Mouse (Mus musculus) CH12.LX (cell line): ENCODE results near the gene Zfp790. TPM values are rescaled to one million over a fixed set of nuclear protein-coding genes. Genes with fewer than 3 reads are reported as not detected.
A peak's percentile ranks its signal among the peaks of the same experiment; 100 is the strongest.

Source experiments
- DNase-seq: peaks from one replicate; pipeline ENCODE4 v3.0.0-alpha.2; 2013; ENCODE audit errors: extremely low read depth
- H3K27ac ChIP-seq: 2 replicates; pipeline ENCODE4 v1.5.1; 2012; ENCODE audit warnings: low read depth, mild to moderate bottlenecking, control low read depth, moderate library complexity; ENCODE audit not compliant: insufficient read depth
- H3K27me3 ChIP-seq: replicated peaks from 2 replicates; pipeline ENCODE3; 2012; ENCODE audit warnings: inconsistent platforms
- H3K36me3 ChIP-seq, 2 experiments: replicated peaks in 1 of 2; 2 replicates each; pipeline versions ENCODE3 to v1.6.1; 2012; ENCODE audit warnings: inconsistent platforms in 1 of 2, low read length in 1 of 2, mild to moderate bottlenecking in 1 of 2, mixed read lengths in 1 of 2, moderate library complexity in 1 of 2; ENCODE audit not compliant: control insufficient read depth in 1 of 2, insufficient read depth in 1 of 2
- H3K4me1 ChIP-seq, 2 experiments: 2 replicates each; pipeline ENCODE4 v1.6.1; 2012; ENCODE audit warnings: inconsistent platforms in 1 of 2, moderate library complexity in 1 of 2; ENCODE audit not compliant: insufficient read depth in 2 of 2, control insufficient read depth in 1 of 2
- H3K4me2 ChIP-seq: 2 replicates; pipeline ENCODE4 v1.6.1; 2012; ENCODE audit warnings: low read depth, mild to moderate bottlenecking, control low read depth; ENCODE audit not compliant: poor library complexity, insufficient read depth, severe bottlenecking
- H3K4me3 ChIP-seq, 3 experiments: fragments of 150-350 bp in 1 of 3; sonication (generic) in 1 of 3; replicated peaks in 1 of 3; 2 replicates each; pipeline versions ENCODE3 to v1.5.1; 2011 to 2012; ENCODE audit warnings: low read depth in 2 of 3, low read length in 2 of 3, mild to moderate bottlenecking in 2 of 3, moderate library complexity in 2 of 3, control low read depth in 1 of 3, improper control_type of control experiment in 1 of 3, inconsistent platforms in 1 of 3, mixed read lengths in 1 of 3; ENCODE audit not compliant: poor library complexity in 1 of 3
- H3K79me2 ChIP-seq: replicated peaks from 2 replicates; pipeline ENCODE4 v1.6.1; 2012; ENCODE audit warnings: mild to moderate bottlenecking, moderate library complexity; ENCODE audit not compliant: control insufficient read depth, poor library complexity, insufficient read depth, severe bottlenecking; ENCODE audit errors: extremely low read depth
- H3K9ac ChIP-seq: 2 replicates; pipeline ENCODE4 v1.6.1; 2012; ENCODE audit warnings: low read depth, mild to moderate bottlenecking, control low read depth, moderate library complexity; ENCODE audit not compliant: insufficient read depth
- H3K9me3 ChIP-seq: replicated peaks from 2 replicates; pipeline ENCODE3; 2012; ENCODE audit warnings: low read length, inconsistent platforms, mixed read lengths
- CHD1 ChIP-seq: IDR thresholded peaks from 2 replicates; pipeline ENCODE4 v1.6.1; 2012; ENCODE audit warnings: low read depth, low read length, improper control_type of control experiment, inconsistent platforms
- CHD2 ChIP-seq: IDR thresholded peaks from 2 replicates; pipeline ENCODE4 v1.6.1; 2011; ENCODE audit warnings: low read length, improper control_type of control experiment
- CTCF ChIP-seq, 2 experiments: IDR thresholded peaks in 1 of 2; conservative IDR thresholded peaks in 1 of 2; 2 replicates each; pipeline ENCODE4 v1.5.1; 2011 to 2012; ENCODE audit warnings: low read depth in 2 of 2, low read length in 2 of 2, improper control_type of control experiment in 1 of 2, inconsistent platforms in 1 of 2, mild to moderate bottlenecking in 1 of 2, moderate library complexity in 1 of 2
- E2F4 ChIP-seq: IDR thresholded peaks from 2 replicates; pipeline ENCODE4 v1.6.1; 2011; ENCODE audit warnings: low read depth, low read length, improper control_type of control experiment; ENCODE audit not compliant: insufficient replicate concordance
- ELF1 ChIP-seq: IDR thresholded peaks from 2 replicates; pipeline ENCODE4 v1.6.1; 2014; ENCODE audit warnings: low read depth, mild to moderate bottlenecking, inconsistent platforms, low read length, improper control_type of control experiment
- EP300 ChIP-seq: IDR thresholded peaks from 2 replicates; pipeline ENCODE4 v1.6.1; 2011; ENCODE audit warnings: low read length, improper control_type of control experiment
- ETS1 ChIP-seq: conservative IDR thresholded peaks from 2 replicates; pipeline ENCODE4 v1.6.1; 2012; ENCODE audit warnings: low read depth, mild to moderate bottlenecking, inconsistent platforms, low read length, improper control_type of control experiment, moderate library complexity
- GABPA ChIP-seq: IDR thresholded peaks from 2 replicates; pipeline ENCODE4 v1.6.1; 2012; ENCODE audit warnings: low read depth, low read length, improper control_type of control experiment, inconsistent platforms; ENCODE audit not compliant: insufficient replicate concordance
- HCFC1 ChIP-seq: IDR thresholded peaks from 2 replicates; pipeline ENCODE4 v1.6.1; 2012; ENCODE audit warnings: low read depth, mild to moderate bottlenecking, inconsistent platforms, low read length, improper control_type of control experiment
- IRF4 ChIP-seq: IDR thresholded peaks from 2 replicates; pipeline ENCODE4 v1.6.1; 2014; ENCODE audit warnings: low read depth, mild to moderate bottlenecking, inconsistent platforms, low read length, improper control_type of control experiment
- JUND ChIP-seq: conservative IDR thresholded peaks from 2 replicates; pipeline ENCODE4 v1.6.1; 2011; ENCODE audit warnings: low read depth, low read length, improper control_type of control experiment
- KAT2A ChIP-seq: IDR thresholded peaks from 2 replicates; pipeline ENCODE4 v1.6.1; 2012; ENCODE audit warnings: low read length, improper control_type of control experiment, inconsistent platforms; ENCODE audit not compliant: insufficient replicate concordance
- MAFK ChIP-seq: IDR thresholded peaks from 2 replicates; pipeline ENCODE4 v1.6.1; 2011; ENCODE audit warnings: low read length, improper control_type of control experiment; ENCODE audit not compliant: insufficient replicate concordance
- MEF2A ChIP-seq: IDR thresholded peaks from 2 replicates; pipeline ENCODE4 v1.6.1; 2014; ENCODE audit warnings: low read depth, mild to moderate bottlenecking, inconsistent platforms, low read length, improper control_type of control experiment, borderline replicate concordance
- MXI1 ChIP-seq: IDR thresholded peaks from 2 replicates; pipeline ENCODE4 v1.6.1; 2011; ENCODE audit warnings: mild to moderate bottlenecking, low read depth, low read length, improper control_type of control experiment
- NELFE ChIP-seq: IDR thresholded peaks from 2 replicates; pipeline ENCODE4 v1.6.1; 2011; ENCODE audit warnings: low read depth, low read length, improper control_type of control experiment
- NRF1 ChIP-seq: IDR thresholded peaks from 2 replicates; pipeline ENCODE4 v1.6.1; 2014; ENCODE audit warnings: low read depth, mild to moderate bottlenecking, inconsistent platforms, low read length, improper control_type of control experiment, moderate library complexity
- PAX5 ChIP-seq: IDR thresholded peaks from 2 replicates; pipeline ENCODE4 v1.6.1; 2012; ENCODE audit warnings: low read length, inconsistent platforms, mixed read lengths
- POLR2A ChIP-seq: IDR thresholded peaks from 2 replicates; pipeline ENCODE4 v1.6.1; 2011; ENCODE audit warnings: low read depth, mild to moderate bottlenecking, improper control_type of control experiment, low read length
- POLR2AphosphoS2 ChIP-seq: IDR thresholded peaks from 2 replicates; pipeline ENCODE4 v1.6.1; 2011; ENCODE audit warnings: low read depth, low read length, improper control_type of control experiment
- RAD21 ChIP-seq: IDR thresholded peaks from 2 replicates; pipeline ENCODE4 v1.6.1; 2011; ENCODE audit warnings: low read depth, mild to moderate bottlenecking, low read length, improper control_type of control experiment, moderate library complexity
- SIN3A ChIP-seq: IDR thresholded peaks from 2 replicates; pipeline ENCODE4 v1.6.1; 2012; ENCODE audit warnings: low read length, improper control_type of control experiment, inconsistent platforms
- TBP ChIP-seq: conservative IDR thresholded peaks from 2 replicates; pipeline ENCODE4 v1.6.1; 2011; ENCODE audit warnings: low read depth, low read length, improper control_type of control experiment
- TCF12 ChIP-seq: IDR thresholded peaks from 2 replicates; pipeline ENCODE4 v1.6.1; 2014; ENCODE audit warnings: low read depth, mild to moderate bottlenecking, inconsistent platforms, low read length, improper control_type of control experiment
- UBTF ChIP-seq: IDR thresholded peaks from 2 replicates; pipeline ENCODE4 v1.6.1; 2012; ENCODE audit warnings: low read depth, mild to moderate bottlenecking, inconsistent platforms, low read length, improper control_type of control experiment, moderate library complexity
- USF1 ChIP-seq: IDR thresholded peaks from 2 replicates; pipeline ENCODE4 v1.6.1; 2014; ENCODE audit warnings: low read depth, mild to moderate bottlenecking, inconsistent platforms, low read length, improper control_type of control experiment
- USF2 ChIP-seq: conservative IDR thresholded peaks from 2 replicates; pipeline ENCODE4 v1.6.1; 2011; ENCODE audit warnings: low read depth, low read length, improper control_type of control experiment
- ZC3H11A ChIP-seq: IDR thresholded peaks from 2 replicates; pipeline ENCODE4 v1.6.1; 2012; ENCODE audit warnings: low read depth, mild to moderate bottlenecking, inconsistent platforms, low read length, improper control_type of control experiment
- ZNF384 ChIP-seq: IDR thresholded peaks from 2 replicates; pipeline ENCODE4 v1.6.1; 2012; ENCODE audit warnings: low read depth, low read length, improper control_type of control experiment, inconsistent platforms
- dilution Hi-C: fragments of 300-500 bp; cut with MboI; formaldehyde crosslinking; loops from 2 replicates; pipeline ENCODE4 v1.14.3; 2020; ENCODE audit warnings: low sequenced_read_pairs; ENCODE audit not compliant: extremely low pct_unique_long_range_greater_than_20kb, extremely low pct_ligation_motif_present
- in situ Hi-C: fragments of 300-500 bp; cut with MboI; formaldehyde crosslinking; loops from 3 replicates; pipeline ENCODE4 v1.14.3; 2019; ENCODE audit warnings: low sequenced_read_pairs, low pct_ligation_motif_present, low pct_unique_long_range_greater_than_20kb, mixed read lengths
- polyA plus RNA-seq: library from polyadenylated mRNA; unstranded; fragments of >175 nt; gene quantifications from 2 replicates; pipeline ENCODE4 v1.2.1, GENCODE M21; 2012; ENCODE audit warnings: low read depth; ENCODE audit not compliant: insufficient read length
- total RNA-seq, 2 experiments: library from RNA; depleted of rRNA; stranded (reverse); fragments of 300-350 nt in 1 of 2; fragments of >200 nt in 1 of 2; gene quantifications; 2 replicates each; pipeline ENCODE4 v1.2.3; 2012 to 2014

Zfp790 gene
- total and polyA plus RNA-seq, 3 experiments: 4.6 to 7.6 (median 5.8) TPM

DNA sequence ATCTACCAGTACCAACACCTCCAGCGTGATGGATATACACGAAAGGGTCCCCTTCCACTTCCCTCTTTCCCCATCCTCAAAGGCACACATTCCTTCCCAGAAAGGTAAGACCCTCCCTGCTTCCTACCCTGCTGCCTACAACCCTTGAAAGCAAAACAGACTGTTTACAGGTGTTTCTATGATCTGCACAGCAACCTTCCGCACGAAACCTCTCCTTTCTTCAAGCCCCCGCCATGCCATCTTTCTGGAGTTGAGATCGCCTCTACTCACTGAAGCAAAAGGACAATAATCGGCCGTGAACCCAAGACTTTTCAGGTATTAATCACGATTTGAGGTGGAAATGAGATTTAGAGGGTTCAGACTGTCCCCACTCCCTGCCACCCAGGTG is 36.9 kb downstream of the Zfp790 start:
- Histone ChIP-seq H3K4me2 (peak overlapping the region; percentile 89), H3K79me2 (peaks cover 15% of the 10 kb centered on the region), H3K4me3 (peak overlapping the region; percentile 69 to 93 (median 84)), H3K36me3 (peaks cover 7 to 36% of the 10 kb centered on the region in 2 experiments), H3K27ac (no peak overlapping the region), H3K27me3 (no peaks in the 10 kb centered on the region), H3K4me1 (peaks cover 0 to 5% of the 10 kb centered on the region in 2 experiments; a peak in 1 of 4 replicates), H3K9ac (peak overlapping the region; percentile 39; the same call in 1 of the 2 replicates), H3K9me3 (peaks cover 7% of the 10 kb centered on the region)
- in situ Hi-C loops (no loop called here), dilution Hi-C loops (no loop called here)
- TF ChIP-seq TBP (no peak), MAFK (no peak), USF2 (no peak), UBTF (no peak), CTCF (conservative IDR thresholded peaks at IDR 0.05 in 1 of 2, IDR thresholded peaks at IDR 0.05 in 1 of 2; ENCODE audit: low read depth in 2 of 2, low read length in 2 of 2) (no peak), ZC3H11A (no peak), POLR2A (no peak), IRF4 (no peak), ELF1 (no peak), KAT2A (no peak), ZNF384 (no peak), CHD2 (no peak), MEF2A (no peak)
- DNase-seq: no peak

DNA sequence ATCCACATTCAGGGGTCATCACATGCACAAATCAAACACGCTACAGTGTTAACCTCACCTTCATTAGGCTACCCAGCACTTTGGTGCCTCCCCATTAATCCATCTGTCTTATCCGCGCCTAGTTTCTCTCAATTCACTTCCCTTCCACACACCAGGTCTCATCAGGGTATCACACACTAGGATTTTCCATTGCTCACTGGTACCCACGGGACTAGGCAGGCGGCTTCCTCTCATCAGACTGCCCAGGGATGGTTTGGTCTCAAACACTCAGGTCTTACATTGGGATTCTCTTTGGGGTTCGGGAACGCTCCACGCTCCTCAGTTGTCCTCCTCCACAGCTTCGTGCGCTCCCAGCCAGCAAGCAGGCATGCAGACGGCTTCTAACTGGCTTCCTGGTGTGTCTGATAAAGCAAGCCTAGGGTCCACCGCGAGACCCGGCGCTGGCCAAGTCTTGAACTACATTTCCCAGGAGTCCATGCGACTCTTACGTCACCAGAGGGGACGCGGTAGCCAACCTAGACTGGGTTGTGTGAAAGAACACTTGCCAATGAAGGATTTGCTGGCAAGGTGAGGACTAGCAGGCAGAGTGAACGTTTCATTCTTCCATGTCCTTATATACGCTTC is 37.4 kb downstream of the Zfp790 start, which contains the start of gene Zfp940:
Gene Zfp940 (minus strand): TSS at position 451 of the 624 bp plus-strand sequence.
- dilution Hi-C loops: no loop called here
- peaks cover 7% of the 10 kb centered on the region for H3K9me3 ChIP-seq
- H3K79me2 ChIP-seq: peaks cover 15% of the 10 kb centered on the region
- in situ Hi-C loops: no loop called here
- H3K4me2 ChIP-seq: peak within 1 kb of the TSS; percentile 89
- peaks cover 5 to 32% of the 10 kb centered on the region in 2 experiments for H3K36me3 ChIP-seq
- H3K4me3 ChIP-seq: peak within 1 kb of the TSS; percentile 69 to 93 (median 84)
- H3K27me3 ChIP-seq: no peaks in the 10 kb centered on the region
- H3K4me1 ChIP-seq: peaks cover 0 to 5% of the 10 kb centered on the region in 2 experiments; a peak in 1 of 4 replicates
- DNase-seq: peak; percentile 95
- H3K27ac ChIP-seq: peak within 1 kb of the TSS; percentile 2; the same call in 1 of the 2 replicates
- H3K9ac ChIP-seq: peak within 1 kb of the TSS; percentile 39; the same call in 1 of the 2 replicates
- TF ChIP-seq USF1 (no peak), CHD2 (peak; percentile 89), ETS1 (no peak), RAD21 (no peak), MXI1 (peak; percentile 58; the same call in 1 of the 2 replicates), E2F4 (peak; percentile 49; the same call in 1 of the 2 replicates), TCF12 (peak; percentile 44; the same call in 1 of the 2 replicates), USF2 (no peak), HCFC1 (peak; percentile 99), CTCF (conservative IDR thresholded peaks at IDR 0.05 in 1 of 2, IDR thresholded peaks at IDR 0.05 in 1 of 2; ENCODE audit: low read depth in 2 of 2, low read length in 2 of 2) (no peak), PAX5 (no peak), IRF4 (peak; percentile 15; the same call in 1 of the 2 replicates), GABPA (peak; percentile 41; the same call in 1 of the 2 replicates), JUND (no peak), ZNF384 (no peak), EP300 (0 out of 2 replicates have a peak, but pooled peaks have one; percentile 6), POLR2A (peak; percentile 88), UBTF (no peak), POLR2AphosphoS2 (no peak), KAT2A (peak; percentile 91; the same call in 1 of the 2 replicates), ZC3H11A (no peak), NELFE (peak; percentile 70), NRF1 (no peak), SIN3A (peak; percentile 65; the same call in 1 of the 2 replicates), CHD1 (no peak), TBP (peak; percentile 84), ELF1 (peak; percentile 84)
